Mouse (Mus musculus) heart, postnatal 0 days (tissue): ENCODE results near the gene Adam34.

Experiments
- CTCF ChIP-seq: IDR thresholded peaks from 2 replicates; pipeline ENCODE4 v1.5.1; 2016; ENCODE audit warnings: antibody characterized with exemption, control low read depth, low read depth
- EP300 ChIP-seq: IDR thresholded peaks from 2 replicates; pipeline ENCODE4 v1.6.1; 2016; ENCODE audit warnings: antibody characterized with exemption, low read depth

DNA sequence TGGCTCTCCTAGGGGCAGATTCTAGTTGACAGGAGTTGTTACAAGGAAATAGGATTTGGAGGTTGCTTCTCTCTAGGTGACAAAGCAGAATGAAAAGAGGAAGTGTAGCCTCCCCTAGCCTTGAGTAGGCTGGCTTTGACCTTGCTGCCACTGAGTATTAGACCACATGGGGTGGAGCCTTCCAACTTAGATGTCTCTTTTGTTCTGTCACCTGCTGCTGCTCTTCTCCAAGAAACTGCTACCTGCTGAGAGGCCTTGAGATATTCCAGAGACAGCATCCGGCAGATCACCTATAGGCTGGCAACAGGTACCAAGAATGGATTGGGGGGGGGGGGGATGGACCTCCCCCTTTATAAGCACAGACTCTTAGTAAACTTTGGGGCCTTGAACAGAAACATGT is 93.8 kb downstream of the Adam34 start:
- no peak for TF ChIP-seq EP300
- TF ChIP-seq CTCF: no peak
